Mouse (Mus musculus) liver, adult 2 months (tissue): ENCODE data around the gene Rad54l. TPM values are rescaled to one million over a fixed set of nuclear protein-coding genes. Genes with fewer than 3 reads are reported as not detected.

Source experiments
- DNase-seq: peaks from one replicate; pipeline ENCODE4 v3.0.0-alpha.2; 2011; ENCODE audit warnings: low read depth, low spot score; ENCODE audit errors: extremely low read depth
- H3K27ac ChIP-seq: fragments of 200-500 bp; replicated peaks from 2 replicates; pipeline ENCODE4 v1.5.1; 2012; ENCODE audit warnings: low read depth, mild to moderate bottlenecking, control low read depth, inconsistent platforms, low read length; ENCODE audit not compliant: insufficient read depth
- H3K27me3 ChIP-seq: fragments of 200-500 bp; 2 replicates; pipeline ENCODE4 v1.6.1; 2012; ENCODE audit warnings: mild to moderate bottlenecking, moderate library complexity, low read length, inconsistent platforms; ENCODE audit not compliant: control insufficient read depth, insufficient read depth
- H3K36me3 ChIP-seq: fragments of 200-500 bp; 2 replicates; pipeline ENCODE4 v1.6.1; 2012; ENCODE audit warnings: low read length, inconsistent platforms; ENCODE audit not compliant: control insufficient read depth, insufficient read depth
- H3K4me1 ChIP-seq: fragments of 200-500 bp; 2 replicates; pipeline ENCODE4 v1.6.1; 2011; ENCODE audit warnings: low read length; ENCODE audit not compliant: control insufficient read depth, insufficient read depth
- H3K4me3 ChIP-seq: fragments of 200-500 bp; 2 replicates; pipeline ENCODE4 v1.5.1; 2011; ENCODE audit warnings: low read depth, mild to moderate bottlenecking, control low read depth, low read length, moderate library complexity; ENCODE audit not compliant: insufficient read depth
- H3K79me2 ChIP-seq: fragments of 200-500 bp; 2 replicates; pipeline ENCODE4 v1.6.1; 2012; ENCODE audit warnings: inconsistent platforms, mild to moderate bottlenecking, low read length, moderate library complexity; ENCODE audit not compliant: control insufficient read depth, insufficient read depth
- H3K9ac ChIP-seq: fragments of 200-500 bp; 2 replicates; pipeline ENCODE4 v1.6.1; 2012; ENCODE audit warnings: low read depth, mild to moderate bottlenecking, control low read depth, inconsistent platforms, low read length
- CTCF ChIP-seq: fragments of 200-500 bp; IDR thresholded peaks from 2 replicates; pipeline ENCODE4 v1.5.1; 2011; ENCODE audit warnings: low read depth, low read length, control low read depth
- POLR2A ChIP-seq: fragments of 200-500 bp; IDR thresholded peaks from 2 replicates; pipeline ENCODE4 v1.6.1; 2011; ENCODE audit warnings: low read length, control low read depth; ENCODE audit not compliant: insufficient read depth; ENCODE audit errors: extremely low read depth
- WGBS: fragments of 180-500 bp; shearing (Covaris S2); methylation state at CpG from one replicate; pipeline ENCODE4 v1.1.7; 2018; 5-methylcytosine and 5-hydroxymethylcytosine counted together
- polyA plus RNA-seq: library from polyadenylated mRNA; depleted of rRNA; stranded (reverse); fragments of >200 nt; gene quantifications from 2 replicates; pipeline ENCODE4 v1.2.3, GENCODE M21; 2012
- total RNA-seq: library from RNA; depleted of rRNA; stranded (reverse); fragments of >200 nt; gene quantifications from 2 replicates; pipeline ENCODE4 v1.2.3, GENCODE M21; 2014

Gene Rad54l
- total and polyA plus RNA-seq, 2 experiments = 0.06 to 0.18 TPM

DNA sequence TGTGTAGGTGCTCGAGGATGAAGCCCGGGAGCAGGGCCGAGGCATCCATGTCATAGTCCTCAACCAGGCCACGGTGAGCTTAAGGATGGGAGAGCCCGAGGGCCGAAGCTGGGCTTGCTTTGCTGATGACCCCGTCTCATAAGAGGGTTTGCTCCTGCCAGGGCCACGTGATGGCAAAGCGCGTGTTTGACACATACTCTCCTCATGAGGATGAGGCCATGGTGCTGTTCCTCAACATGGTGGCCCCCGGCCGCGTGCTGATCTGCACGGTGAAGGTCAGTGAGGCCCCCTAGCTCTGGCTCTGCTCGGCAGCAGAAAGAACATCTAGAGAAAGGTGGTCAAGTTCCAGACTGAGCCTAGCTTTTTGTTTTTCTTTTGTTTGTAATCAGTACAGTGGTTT lies 29.2 kb upstream of the Rad54l start:
- Histone ChIP-seq H3K4me1 (peaks cover 11% of the 10 kb centered on the region), H3K79me2 (no peaks in the 10 kb centered on the region), H3K4me3 (no peak overlapping the region), H3K36me3 (peaks cover 10% of the 10 kb centered on the region; the same call in 1 of the 2 replicates), H3K27ac (no peak overlapping the region), H3K27me3 (no peaks in the 10 kb centered on the region), H3K9ac (no peak overlapping the region)
- WGBS = 97% methylated on average over 15 of the region's 15 CpGs
- no peak for DNase-seq
- no peak for TF ChIP-seq CTCF
- no peak for TF ChIP-seq POLR2A

DNA sequence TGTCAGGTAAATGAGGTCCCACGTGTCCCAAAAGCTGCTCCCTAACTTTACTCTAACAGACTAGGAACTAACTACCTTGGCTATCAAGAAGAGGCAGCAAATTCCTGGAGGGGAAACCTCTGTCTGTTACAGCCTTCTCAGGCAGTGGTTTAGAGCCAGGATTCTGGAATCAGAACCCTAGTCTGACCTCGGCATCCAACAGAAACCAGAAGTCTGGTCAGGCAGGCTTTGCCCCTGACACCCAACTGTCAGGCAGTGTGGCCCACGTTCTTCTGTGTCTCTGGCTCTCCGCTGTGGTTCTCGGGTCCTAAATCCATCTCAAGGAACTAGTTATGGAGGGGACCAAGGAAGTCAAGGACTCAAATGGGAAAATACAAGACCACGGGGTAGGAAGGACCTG lies 27.7 kb upstream of the Rad54l start, which contains the start of gene Lurap1:
Gene Lurap1 (minus strand): TSS at position 101 of the 400 bp plus-strand sequence.
- DNase-seq = no peak
- Histone ChIP-seq H3K79me2 (no peaks in the 10 kb centered on the region), H3K9ac (peak within 1 kb of the TSS; percentile 93), H3K4me1 (peaks cover 11% of the 10 kb centered on the region), H3K4me3 (peak within 1 kb of the TSS; percentile 90), H3K36me3 (peaks cover 4% of the 10 kb centered on the region; the same call in 1 of the 2 replicates), H3K27me3 (no peaks in the 10 kb centered on the region), H3K27ac (peak within 1 kb of the TSS; percentile 75)
- TF ChIP-seq CTCF = no peak
- no peak for TF ChIP-seq POLR2A
- 66% methylated on average over 6 of the region's 6 CpGs for WGBS

DNA sequence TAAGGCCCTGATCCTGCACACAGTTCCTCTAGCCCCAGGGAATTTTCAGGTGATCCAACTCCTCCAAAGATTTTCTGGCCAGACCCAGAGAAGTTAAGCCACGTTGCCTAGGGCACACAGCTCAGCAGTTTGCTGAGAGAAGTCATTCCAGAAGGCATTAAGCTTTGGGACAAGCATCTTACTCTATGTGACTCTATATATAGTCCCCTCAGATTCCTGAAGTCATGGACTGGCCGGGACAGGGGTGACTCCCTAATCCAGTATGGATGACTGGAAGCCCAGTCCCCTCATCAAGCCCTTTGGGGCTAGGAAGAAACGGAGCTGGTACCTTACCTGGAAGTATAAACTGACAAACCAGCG lies 27.4 kb upstream of the Rad54l start:
- DNase-seq = no peak
- Histone ChIP-seq H3K4me1 (peaks cover 11% of the 10 kb centered on the region), H3K36me3 (peaks cover 3% of the 10 kb centered on the region; the same call in 1 of the 2 replicates), H3K27ac (peak overlapping the region; percentile 75), H3K79me2 (no peaks in the 10 kb centered on the region), H3K27me3 (no peaks in the 10 kb centered on the region), H3K9ac (peak overlapping the region; percentile 93), H3K4me3 (peak overlapping the region; percentile 90)
- WGBS = 15% methylated on average over 4 of the region's 4 CpGs
- TF ChIP-seq CTCF (no peak), POLR2A (no peak)

DNA sequence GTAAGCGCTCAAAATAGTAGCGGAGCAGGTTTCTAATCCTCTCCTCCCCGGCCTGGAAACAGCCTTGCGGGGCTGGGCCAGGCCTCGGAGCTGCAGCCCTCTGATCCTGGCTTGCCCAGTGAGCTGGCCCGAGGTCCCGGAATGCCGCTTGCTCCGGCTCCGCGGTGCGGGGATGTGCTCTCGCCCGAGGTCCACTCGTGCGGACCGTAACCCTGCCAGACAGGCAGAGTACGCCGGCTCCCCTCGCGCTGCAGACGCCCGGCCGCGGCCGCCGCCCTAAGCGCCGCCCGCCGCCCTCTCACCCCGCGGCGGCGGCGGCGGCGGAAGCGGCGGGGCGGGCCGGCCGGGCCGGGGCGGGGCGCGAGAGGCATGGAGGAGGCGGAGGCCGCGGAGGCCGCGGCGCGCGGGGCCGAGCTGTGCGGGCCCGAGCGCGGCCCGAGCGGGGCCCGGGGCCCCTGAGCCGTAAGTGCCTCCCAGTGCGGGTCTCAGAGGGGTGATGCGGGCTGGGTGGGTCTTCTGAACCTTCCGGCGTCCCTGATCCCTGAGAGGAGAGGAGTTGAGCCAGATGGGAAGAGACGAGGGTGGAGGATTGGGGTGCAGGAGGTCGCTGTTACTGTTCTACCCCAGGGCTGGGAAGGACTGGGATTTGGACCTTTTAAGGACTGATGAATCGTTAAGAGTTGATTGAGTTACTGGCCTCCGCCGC lies 26.8 kb upstream of the Rad54l start:
- TF ChIP-seq CTCF = no peak
- TF ChIP-seq POLR2A = peak; percentile 64
- Histone ChIP-seq H3K27me3 (no peaks in the 10 kb centered on the region), H3K27ac (peak overlapping the region; percentile 75), H3K9ac (peak overlapping the region; percentile 93), H3K79me2 (no peaks in the 10 kb centered on the region), H3K4me3 (peak overlapping the region; percentile 90), H3K4me1 (peaks cover 11% of the 10 kb centered on the region), H3K36me3 (peaks cover 3% of the 10 kb centered on the region; the same call in 1 of the 2 replicates)
- DNase-seq = peak; percentile 55
- 10% methylated on average over 72 of the region's 73 CpGs for WGBS

DNA sequence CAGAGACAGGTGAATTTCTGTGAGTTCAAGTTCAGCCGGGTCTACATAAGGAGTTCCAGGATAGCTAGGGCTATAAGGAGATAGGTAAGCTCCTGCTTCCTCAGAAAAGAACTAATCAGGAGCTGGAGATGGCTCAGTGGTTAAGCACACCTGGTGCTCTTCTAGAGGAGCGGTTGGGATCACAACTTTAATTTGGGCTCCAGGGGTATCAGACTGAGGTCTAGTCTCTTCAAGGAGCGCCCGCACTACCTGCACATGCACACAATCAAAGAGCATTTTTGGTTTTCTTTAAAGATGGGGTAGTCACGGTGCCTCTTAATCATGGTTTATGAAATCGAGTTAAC lies 26.3 kb upstream of the Rad54l start:
- Histone ChIP-seq H3K4me1 (peaks cover 11% of the 10 kb centered on the region), H3K27me3 (no peaks in the 10 kb centered on the region), H3K36me3 (peaks cover 3% of the 10 kb centered on the region; the same call in 1 of the 2 replicates), H3K79me2 (no peaks in the 10 kb centered on the region), H3K9ac (peak overlapping the region; percentile 80), H3K4me3 (peak overlapping the region; percentile 68), H3K27ac (peak overlapping the region; percentile 68)
- no peak for TF ChIP-seq CTCF
- DNase-seq = no peak
- WGBS = 24% methylated on average over 6 of the region's 6 CpGs
